Mouse (Mus musculus) neural tube, embryonic 10.5 days (tissue): ENCODE results near the gene Mrpl38.
"Not testable (repeated sequence)": the region's sequence is repeated elsewhere in the genome, so short reads cannot be mapped to it uniquely, and the experiment has no call there.

Experiments used
- DNase-seq: peaks from one replicate; pipeline ENCODE4 v3.0.0-alpha.2; 2017; ENCODE audit warnings: low spot score; ENCODE audit errors: extremely low spot score

The Mrpl38 gene

GRCm38 (mm10) chr11:116145481-116146293 lies 7.0 kb upstream of the Mrpl38 start:
- no peak for DNase-seq

DNA sequence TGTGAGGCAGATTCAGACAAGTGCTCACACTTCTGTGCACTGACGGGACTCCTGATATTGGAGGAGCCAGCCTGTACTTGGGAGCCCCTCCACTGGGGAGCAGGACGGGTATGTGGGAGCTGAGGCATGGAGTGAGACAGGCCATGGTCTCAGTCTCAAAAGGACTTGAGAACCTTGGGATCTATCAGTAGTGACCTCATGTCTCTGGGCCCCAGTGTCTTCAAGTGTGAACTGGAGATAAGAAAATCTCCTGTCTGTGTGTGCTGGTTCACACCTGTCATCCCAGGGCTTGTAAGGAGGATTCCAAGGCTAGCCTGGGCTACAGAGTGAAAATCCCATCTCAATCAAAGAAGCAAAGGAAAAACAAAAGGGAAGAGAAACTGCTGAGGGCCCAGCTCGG lies 4.8 kb upstream of the Mrpl38 start:
- no peak for DNase-seq

- DNase-seq: no peak
Measured at GRCm38 (mm10) chr11:116142211-116142991, 3.7 kb upstream of the Mrpl38 start.

- no peak for DNase-seq
Measured at GRCm38 (mm10) chr11:116138096-116138467, 586 bp downstream of the Mrpl38 start.

GRCm38 (mm10) chr11:116134171-116134570 lies 4.5 kb downstream of the Mrpl38 start:
- DNase-seq: no peak

GRCm38 (mm10) chr11:116133497-116133896 lies 5.2 kb downstream of the Mrpl38 start:
- DNase-seq: no peak

GRCm38 (mm10) chr11:116132366-116133333 lies 6.0 kb downstream of the Mrpl38 start:
- no peak for DNase-seq

- no peak for DNase-seq
Measured at GRCm38 (mm10) chr11:116131349-116132170, 7.1 kb downstream of the Mrpl38 start.

GRCm38 (mm10) chr11:116130488-116131205 lies 8.0 kb downstream of the Mrpl38 start, which contains the start of gene Trim65:
TSS of gene Trim65 (minus strand) at chr11:116131128.
- peak; percentile 86 for DNase-seq

GRCm38 (mm10) chr11:116129993-116130487 lies 8.6 kb downstream of the Mrpl38 start:
- no peak for DNase-seq

DNA sequence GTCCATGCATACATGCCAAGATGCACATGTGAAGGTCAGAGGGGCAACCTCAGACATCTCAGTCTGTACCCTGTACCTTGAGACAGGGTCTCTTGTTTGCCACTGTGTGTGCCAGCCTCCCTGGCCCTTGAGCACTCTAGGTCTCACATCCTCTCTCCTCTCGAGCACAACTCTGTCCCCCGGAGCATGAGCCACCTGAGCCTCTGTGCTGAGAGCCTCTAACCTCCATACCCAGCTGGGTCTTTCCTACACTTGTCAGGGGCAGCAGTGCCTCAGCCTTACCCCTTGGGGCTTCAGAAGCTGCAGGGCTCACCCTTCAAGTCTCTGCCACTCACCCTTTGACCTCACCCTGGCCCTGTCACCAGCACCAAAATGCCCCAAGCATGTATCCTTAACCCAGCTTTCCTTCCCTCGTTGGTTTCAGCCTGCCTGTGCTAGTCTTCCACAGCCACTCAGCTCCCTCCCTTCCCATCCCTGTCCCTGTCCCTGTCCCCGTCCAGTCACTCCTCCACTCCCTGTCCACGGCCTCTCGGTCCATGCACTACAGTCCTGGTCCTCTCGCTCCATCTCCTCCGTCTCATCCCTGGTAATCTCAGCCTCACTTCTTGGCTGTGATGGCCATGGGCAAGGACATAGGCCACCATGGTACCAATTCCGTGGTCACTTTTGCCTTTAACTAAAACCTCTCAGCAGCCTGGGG lies 9.4 kb downstream of the Mrpl38 start:
- DNase-seq: no peak

- DNase-seq: no peak
Measured at GRCm38 (mm10) chr11:116127986-116128385, 10.7 kb downstream of the Mrpl38 start.

DNA sequence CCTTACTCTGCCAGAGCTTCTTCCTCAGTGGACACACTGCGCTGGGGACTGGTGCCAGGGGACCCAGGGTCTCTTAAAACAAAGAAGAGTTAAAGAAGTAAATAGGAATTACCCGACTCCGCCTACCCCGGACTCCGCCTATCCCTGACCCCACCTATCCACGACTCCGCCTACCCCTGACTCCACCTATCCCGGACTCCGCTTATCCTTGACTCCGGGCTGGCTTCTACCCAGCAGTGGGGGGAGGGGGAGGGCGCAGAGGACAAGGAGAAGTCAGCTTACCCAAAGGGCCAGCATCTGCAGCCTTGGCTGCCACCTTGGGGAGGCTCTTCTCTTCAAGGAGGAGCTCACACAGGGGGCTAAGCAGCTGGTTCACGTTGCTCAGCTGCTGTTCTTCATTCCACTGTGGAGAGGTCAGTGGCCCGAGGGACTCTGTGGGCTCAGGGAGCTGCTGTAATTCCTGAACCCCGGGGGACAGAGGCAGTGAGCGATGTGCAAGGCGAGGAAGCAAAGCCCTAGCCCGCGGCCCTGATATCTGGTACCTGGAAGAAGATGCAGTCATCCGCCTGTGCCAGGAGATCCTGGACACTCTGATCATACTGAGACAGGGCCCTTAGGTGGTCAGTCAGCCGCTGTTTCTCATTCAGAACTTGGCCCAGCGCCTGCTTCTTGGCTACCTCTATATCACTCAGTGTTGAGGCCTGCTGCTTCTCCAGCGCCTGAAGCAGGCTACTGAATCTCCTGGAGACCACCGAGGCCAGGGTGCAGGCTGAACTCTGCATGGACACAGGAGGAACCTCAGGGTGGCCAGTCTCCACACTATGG lies 11.3 kb downstream of the Mrpl38 start, which contains the start of gene Trim47:
Gene Trim47 (minus strand): TSS at position 55 of the 825 bp plus-strand sequence.
- DNase-seq: peak; percentile 62

GRCm38 (mm10) chr11:116126261-116126660 lies 12.4 kb downstream of the Mrpl38 start:
- DNase-seq: no peak

DNA sequence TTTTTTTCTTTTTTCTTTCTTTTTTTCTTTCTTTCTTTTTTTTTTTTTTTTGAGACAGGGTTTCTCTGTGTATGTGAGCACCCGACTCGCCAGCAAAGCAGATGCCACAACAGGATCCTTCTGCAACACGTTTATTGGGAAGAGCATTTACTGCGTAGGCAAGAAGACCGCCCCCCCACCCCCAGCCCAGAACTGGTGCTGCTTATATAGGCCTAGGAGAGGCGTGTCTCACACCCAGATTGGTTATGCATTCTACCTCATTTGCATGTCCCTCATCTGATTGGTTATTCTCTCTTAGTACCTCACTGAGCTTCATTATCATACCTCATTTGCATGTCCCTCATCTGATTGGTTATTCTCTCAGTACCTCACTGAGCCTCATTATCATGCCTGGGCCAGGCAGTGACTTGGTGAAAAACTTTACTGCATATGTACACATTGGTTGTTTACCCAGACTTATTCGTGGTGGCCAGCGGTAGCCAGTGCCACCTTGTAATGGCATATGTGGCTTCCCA lies 16.9 kb downstream of the Mrpl38 start:
- not testable (repeated sequence) for DNase-seq

DNA sequence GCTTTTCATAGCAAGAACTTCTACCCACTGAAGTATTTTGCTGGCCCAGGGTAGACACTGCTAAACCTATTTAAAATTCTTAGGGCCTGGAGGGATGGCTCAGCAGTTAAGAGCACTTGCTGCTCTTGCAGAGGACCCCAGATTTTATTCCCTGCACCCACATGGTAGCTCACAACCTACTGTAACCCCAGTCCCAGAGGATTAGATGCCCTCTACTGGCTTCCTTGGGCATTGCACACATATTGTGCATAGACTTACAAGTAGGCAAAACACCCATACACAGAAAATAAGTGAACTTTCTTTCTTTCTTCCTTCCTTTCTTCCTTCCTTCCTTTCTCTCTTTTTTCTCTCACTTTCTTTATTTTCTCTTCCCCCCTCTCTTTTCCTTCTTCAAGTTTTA lies 20.8 kb downstream of the Mrpl38 start:
- DNase-seq: no peak

GRCm38 (mm10) chr11:116117241-116117640 lies 21.4 kb downstream of the Mrpl38 start:
- no peak for DNase-seq
